Mouse (Mus musculus) bone marrow macrophage, adult 2 months (primary cell): Measurements from ENCODE around the gene Ect2.

Experiments
- CTCF ChIP-seq: IDR thresholded peaks from 2 replicates; pipeline ENCODE4 v1.5.1; 2012; ENCODE audit warnings: low read depth, mild to moderate bottlenecking, low read length, moderate library complexity
- POLR2A ChIP-seq: IDR thresholded peaks from 2 replicates; pipeline ENCODE4 v1.6.1; 2012; ENCODE audit warnings: mild to moderate bottlenecking, low read depth, low read length, borderline replicate concordance

- TF ChIP-seq CTCF (no peak), POLR2A (no peak)
These were observed 5.2 kb upstream of the Ect2 start for GRCm38 (mm10) chr3:27158910-27159309.
